Mouse (Mus musculus) adrenal gland, postnatal 36 days (tissue): ENCODE data around the gene Zswim8. TPM values are rescaled to one million over a fixed set of nuclear protein-coding genes. Genes with fewer than 3 reads are reported as not detected.
A peak's percentile ranks its signal among the peaks of the same experiment; 100 is the strongest.
"Not testable (repeated sequence)": the region's sequence is repeated elsewhere in the genome, so short reads cannot be mapped to it uniquely, and the experiment has no call there.

Experiments
- DNase-seq, 2 experiments: peaks; one replicate each; pipeline ENCODE4 v3.0.0; 2021; ENCODE audit warnings: mixed read lengths in 1 of 2
- total RNA-seq, 2 experiments: library from RNA; stranded (reverse); gene quantifications; 2 replicates each; pipeline ENCODE4 v1.2.3; 2021

The Zswim8 gene
- total RNA-seq, 2 experiments from 2014 or later, result 97.8 to 135 TPM

DNA sequence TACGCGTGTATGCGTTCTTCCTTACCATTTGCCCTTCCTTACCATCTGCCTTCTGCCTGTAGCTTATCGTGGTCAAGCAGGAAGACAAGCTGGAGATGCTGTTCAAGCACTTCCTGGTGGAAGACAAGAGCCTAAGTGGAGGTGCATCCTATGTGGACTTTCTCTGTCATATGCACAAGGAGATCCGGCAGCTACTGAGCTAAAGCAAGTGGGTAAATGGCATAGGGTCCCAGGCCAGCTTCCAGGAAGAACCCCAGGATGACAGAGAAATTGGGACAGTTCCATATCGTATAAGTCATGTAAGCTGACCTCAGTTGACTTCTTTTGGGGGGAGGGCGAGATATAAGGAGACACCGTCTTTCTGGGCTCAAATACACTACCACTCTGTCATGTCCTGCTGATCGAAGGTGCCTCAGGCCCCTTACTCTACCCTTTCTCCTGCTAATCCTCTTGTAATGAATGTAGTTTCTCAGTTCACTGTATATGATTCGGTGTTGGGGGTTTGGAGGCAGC, 13.7 kb upstream of the Zswim8 start:
- DNase-seq, result no peak

GRCm38 (mm10) chr14:20694185-20694883, 13.0 kb upstream of the Zswim8 start:
- DNase-seq, result peak in 1 of 2 experiments; percentile 18

- DNase-seq, result peak; percentile 92 to 94
These were observed 12.2 kb upstream of the Zswim8 start, which contains the start of gene Fut11 for GRCm38 (mm10) chr14:20694884-20695760. Gene Fut11, plus strand, starts transcription at chr14:20694968.

GRCm38 (mm10) chr14:20695761-20696520, 11.4 kb upstream of the Zswim8 start:
- peak; percentile 36 for DNase-seq

DNA sequence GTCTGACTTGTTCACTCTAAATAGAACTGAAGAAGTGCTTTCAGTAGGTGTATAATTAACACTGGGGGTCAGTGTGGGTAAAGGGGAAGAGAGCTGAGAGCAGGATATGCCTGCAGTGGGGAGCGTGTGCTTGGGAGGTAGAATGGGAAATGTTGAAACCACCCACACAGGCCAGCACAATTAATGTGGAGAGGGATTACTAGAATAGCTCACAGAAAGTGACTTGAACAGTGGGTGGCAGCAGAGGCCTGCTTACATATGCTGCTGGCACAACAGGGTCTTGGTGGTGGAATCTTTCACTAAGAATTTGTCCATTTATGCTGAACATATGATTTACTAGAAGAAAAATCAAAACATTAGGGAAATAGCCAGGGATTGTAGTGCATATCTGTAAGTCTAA, 10.4 kb upstream of the Zswim8 start:
- peak; percentile 38 to 65 for DNase-seq

DNA sequence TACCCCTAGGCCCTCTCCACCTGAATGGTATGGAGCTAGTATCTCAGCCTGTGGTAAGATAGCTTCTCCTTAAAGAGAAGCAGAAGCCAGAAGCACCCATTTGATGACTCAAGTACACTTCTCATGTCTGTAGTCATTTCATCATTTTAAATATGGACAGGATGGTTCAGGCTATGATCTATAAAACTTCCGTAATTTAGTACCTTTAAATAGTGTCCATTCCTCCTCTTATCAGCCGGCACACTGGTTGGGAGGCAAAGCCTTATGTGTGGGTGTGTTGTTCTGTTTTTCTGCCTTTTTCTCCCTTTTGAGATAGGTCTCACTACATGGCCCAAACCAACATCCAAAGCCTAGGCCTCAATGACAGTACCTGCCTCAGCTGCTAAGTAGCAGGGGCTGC, 8.8 kb upstream of the Zswim8 start:
- no peak for DNase-seq

DNA sequence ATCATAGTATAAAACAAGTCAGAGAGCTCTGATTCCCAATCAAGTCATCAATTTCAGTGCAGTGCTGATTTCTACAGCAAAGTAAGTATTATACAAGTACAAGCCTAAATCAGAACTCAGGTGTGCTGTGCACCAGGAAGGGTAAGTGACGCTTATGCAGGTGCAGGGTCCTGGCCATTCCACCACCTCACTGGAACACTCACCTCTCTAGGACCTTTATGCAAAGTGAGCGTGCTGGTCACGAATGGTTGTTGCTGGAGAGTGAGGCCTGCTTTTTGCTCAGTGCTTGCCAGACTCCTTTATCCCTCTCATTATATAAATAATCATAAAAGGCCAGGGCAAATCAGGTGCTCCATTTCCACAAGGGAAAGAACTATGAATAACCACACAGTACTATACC, 7.0 kb upstream of the Zswim8 start:
- DNase-seq, result no peak

- no peak for DNase-seq
These were observed 5.8 kb upstream of the Zswim8 start for GRCm38 (mm10) chr14:20701554-20701953.

- DNase-seq, result no peak
These were observed 5.1 kb upstream of the Zswim8 start for GRCm38 (mm10) chr14:20702096-20702740.

- peak; percentile 94 for DNase-seq
These were observed 4.5 kb upstream of the Zswim8 start, which contains the start of gene Chchd1 for GRCm38 (mm10) chr14:20702741-20703381. Gene Chchd1, plus strand, starts transcription at chr14:20703006.

- DNase-seq, result not testable (repeated sequence)
These were observed 3.9 kb upstream of the Zswim8 start for GRCm38 (mm10) chr14:20703461-20703860.

GRCm38 (mm10) chr14:20708239-20708638, 887 bp downstream of the Zswim8 start:
- no peak for DNase-seq

- no peak for DNase-seq
These were observed 6.5 kb downstream of the Zswim8 start for GRCm38 (mm10) chr14:20713832-20714231.

GRCm38 (mm10) chr14:20718443-20718842, 11.1 kb downstream of the Zswim8 start:
- DNase-seq, result no peak

- no peak for DNase-seq
These were observed 12.4 kb downstream of the Zswim8 start for GRCm38 (mm10) chr14:20719767-20720166.

GRCm38 (mm10) chr14:20721371-20721770, 14.0 kb downstream of the Zswim8 start:
- DNase-seq, result no peak

GRCm38 (mm10) chr14:20723006-20723405, 15.7 kb downstream of the Zswim8 start:
- DNase-seq, result no peak

DNA sequence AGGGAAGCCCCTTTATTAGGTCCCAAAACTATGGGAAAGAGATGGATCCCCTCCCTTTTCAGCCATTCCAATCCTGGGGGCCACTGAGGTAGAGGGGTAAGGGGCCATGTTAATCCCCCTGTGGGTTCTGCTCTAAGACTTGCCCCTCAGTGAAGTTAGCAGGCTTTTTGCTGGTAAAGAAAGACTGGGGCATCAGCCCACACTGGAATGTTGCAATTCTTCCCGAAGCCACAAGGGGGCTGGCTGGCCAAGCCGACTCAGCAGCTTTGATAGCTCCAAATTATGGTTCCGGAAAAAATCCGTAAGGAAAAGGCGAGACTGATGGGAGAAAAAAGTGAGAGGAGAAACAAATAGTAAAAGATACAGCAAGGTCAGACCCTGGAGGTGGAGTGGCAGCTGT, 16.7 kb downstream of the Zswim8 start:
- peak; percentile 72 to 82 for DNase-seq

- DNase-seq, result no peak
These were observed 18.4 kb downstream of the Zswim8 start for GRCm38 (mm10) chr14:20725660-20726339.

- DNase-seq, result no peak
These were observed 22.5 kb downstream of the Zswim8 start for GRCm38 (mm10) chr14:20729871-20730270.
